In genomic region chr5:44537316-44537999, GRCm38 (mm10) we compare ENCODE assay signal across 11 mouse cellular contexts.
DNase-seq lines count a peak whose midpoint lies in the region; ATAC-seq and TF ChIP-seq lines count a peak whose summit lies in the region.
"Had no signal": no experiment of that assay in that cellular context is flagged by ENCODE, and none has a peak within 500 bp of the region (broad histone marks: within the 10 kb centered on the region; RNA-seq: fewer than 3 reads in every experiment).

No protein-coding gene starts in this region.

- no peak for TF ChIP-seq CTCF in brain, embryonic 14.5 days (IDR thresholded peaks at IDR 0.05; ENCODE audit: borderline replicate concordance, extremely low read depth, insufficient read depth, insufficient read length)
- no peak for TF ChIP-seq CTCF in cortical plate, adult 2 months (IDR thresholded peaks at IDR 0.05; ENCODE audit: extremely low read depth, insufficient read depth, low read length)
- TF ChIP-seq CTCF in forebrain, postnatal 0 days (IDR thresholded peaks at IDR 0.05; ENCODE audit: low read depth) = no peak

- no peak for TF ChIP-seq POLR2A in brain, embryonic 14.5 days (IDR thresholded peaks at IDR 0.05; ENCODE audit: borderline replicate concordance, extremely low read depth, insufficient read depth, insufficient read length, poor library complexity, severe bottlenecking)
- no peak for TF ChIP-seq POLR2A in cortical plate, adult 2 months (IDR thresholded peaks at IDR 0.05; ENCODE audit: extremely low read depth, insufficient read depth, low read length)

- H3K27ac ChIP-seq in cortical plate, adult 2 months (ENCODE audit: insufficient read depth, low read length) = 0 out of 2 replicates have a peak overlapping the region, but pooled peaks have one; percentile 0
- peak overlapping the region; percentile 69 for H3K27ac ChIP-seq in forebrain, postnatal 0 days (ENCODE audit: low read depth, low read length)
- H3K27ac ChIP-seq in midbrain, embryonic 11.5 days (ENCODE audit: low read depth, low read length) = no peak overlapping the region; the same call in 1 of the 2 replicates
- H3K27ac ChIP-seq: kidney, embryonic 15.5 days; lung, embryonic 15.5 days had no signal

- H3K27me3 ChIP-seq in forebrain, postnatal 0 days (ENCODE audit: insufficient read depth, low read length) = no peaks in the 10 kb centered on the region
- no peaks in the 10 kb centered on the region for H3K27me3 ChIP-seq in midbrain, embryonic 11.5 days (ENCODE audit: control insufficient read depth, insufficient read depth, low read length)
- H3K27me3 ChIP-seq: kidney, embryonic 15.5 days; lung, embryonic 15.5 days; megakaryocyte, embryonic 14.5 days had no signal

- peak; percentile 60 for DNase-seq in brain, embryonic 14.5 days (ENCODE audit: low read depth)
- peak; percentile 46 for DNase-seq in forebrain, postnatal 0 days
- DNase-seq in midbrain, embryonic 11.5 days (ENCODE audit: low spot score, missing footprints) = peak; percentile 80
- no peak for DNase-seq in adrenal gland, adult (ENCODE audit: inconsistent age in 2 of 2, low spot score in 1 of 2)
- DNase-seq in testis, postnatal 14 days (ENCODE audit: low spot score) = no peak
- no peak for DNase-seq in layer of hippocampus, adult 9-10 months (ENCODE audit: low spot score)

- no peak overlapping the region for H3K4me2 ChIP-seq in forebrain, postnatal 0 days (ENCODE audit: low read depth)
- H3K4me2 ChIP-seq in midbrain, embryonic 11.5 days = no peak overlapping the region
- H3K4me2 ChIP-seq: kidney, embryonic 15.5 days; liver, embryonic 11.5 days; lung, embryonic 15.5 days had no signal

- H3K4me3 ChIP-seq in cortical plate, adult 2 months (ENCODE audit: insufficient read depth, low read length) = no peak overlapping the region
- H3K4me3 ChIP-seq in forebrain, postnatal 0 days (ENCODE audit: low read depth, low read length) = no peak overlapping the region
- no peak overlapping the region for H3K4me3 ChIP-seq in midbrain, embryonic 11.5 days (ENCODE audit: low read depth, low read length)
- H3K4me3 ChIP-seq: kidney, embryonic 15.5 days; lung, embryonic 15.5 days; megakaryocyte, embryonic 14.5 days had no signal

- no peak overlapping the region for H3K9ac ChIP-seq in forebrain, postnatal 0 days
- H3K9ac ChIP-seq in midbrain, embryonic 11.5 days (ENCODE audit: low read length) = no peak overlapping the region
- H3K9ac ChIP-seq: kidney, embryonic 15.5 days; lung, embryonic 15.5 days had no signal

- H3K4me1 ChIP-seq in cortical plate, adult 2 months (ENCODE audit: control insufficient read depth, insufficient read depth, low read length) = no peaks in the 10 kb centered on the region; the same call in 1 of the 2 replicates
- peaks cover 21% of the 10 kb centered on the region for H3K4me1 ChIP-seq in forebrain, postnatal 0 days (ENCODE audit: insufficient read depth)
- H3K4me1 ChIP-seq in midbrain, embryonic 11.5 days (ENCODE audit: control insufficient read depth, insufficient read depth, low read length) = peaks cover 13% of the 10 kb centered on the region
- H3K4me1 ChIP-seq: lung, embryonic 15.5 days; megakaryocyte, embryonic 14.5 days had no signal

- no peaks in the 10 kb centered on the region for H3K9me3 ChIP-seq in forebrain, postnatal 0 days (ENCODE audit: low read length)
- H3K9me3 ChIP-seq in midbrain, embryonic 11.5 days (ENCODE audit: control insufficient read depth, low read length) = no peaks in the 10 kb centered on the region
- H3K9me3 ChIP-seq: kidney, embryonic 15.5 days; lung, embryonic 15.5 days; megakaryocyte, embryonic 14.5 days had no signal

- H3K36me3 ChIP-seq in forebrain, postnatal 0 days (ENCODE audit: insufficient read depth) = no peaks in the 10 kb centered on the region
- H3K36me3 ChIP-seq in midbrain, embryonic 11.5 days (ENCODE audit: control insufficient read depth, insufficient read depth, low read length) = no peaks in the 10 kb centered on the region
- H3K36me3 ChIP-seq: lung, embryonic 15.5 days had no signal

- 17% methylated on average over 5 of the region's 5 CpGs for WGBS in forebrain, postnatal 0 days
- 69% methylated on average over 5 of the region's 5 CpGs for WGBS in midbrain, embryonic 11.5 days

- peak; percentile 14; the same call in 1 of the 2 replicates for ATAC-seq in forebrain, postnatal 0 days
- peak; percentile 54 for ATAC-seq in midbrain, embryonic 11.5 days (ENCODE audit: low FRiP score)

Comparison
In these comparisons a context has a peak if more than half of its experiments do, and no peak if none do; other contexts are left out.
1. DNase-seq: peak in brain, embryonic 14.5 days (single experiment), forebrain, postnatal 0 days (single experiment) and midbrain, embryonic 11.5 days (single experiment); none in adrenal gland, adult (0 of 2), testis, postnatal 14 days (single experiment) and layer of hippocampus, adult 9-10 months (single experiment).